Mouse (Mus musculus) lung, embryonic 14.5 days (tissue): ENCODE data around the gene Mical3. TPM values are rescaled to one million over a fixed set of nuclear protein-coding genes. Genes with fewer than 3 reads are reported as not detected.

ENCODE experiments used
- ATAC-seq: fragments of 200-750 bp; cut with Nextera tagmentation; 2 replicates; pipeline ENCODE4 v1.8.0; 2017; ENCODE audit warnings: mild to moderate bottlenecking, moderate TSS enrichment, moderate library complexity; ENCODE audit not compliant: insufficient read depth
- DNase-seq: peaks from one replicate; pipeline ENCODE4 v3.0.0-alpha.2; 2015
- H3K27ac ChIP-seq: fragments of 300-500 bp; sonication (generic); 2 replicates; pipeline ENCODE4 v1.5.1; 2014; ENCODE audit warnings: low read depth, mild to moderate bottlenecking, moderate library complexity
- H3K27me3 ChIP-seq: fragments of 300-500 bp; sonication (generic); 2 replicates; pipeline ENCODE4 v1.6.1; 2014; ENCODE audit warnings: low read length, control low read depth; ENCODE audit not compliant: insufficient read depth
- H3K36me3 ChIP-seq: fragments of 300-500 bp; sonication (generic); 2 replicates; pipeline ENCODE4 v1.6.1; 2014; ENCODE audit warnings: control low read depth; ENCODE audit not compliant: insufficient read depth
- H3K4me1 ChIP-seq: fragments of 300-500 bp; sonication (generic); 2 replicates; pipeline ENCODE4 v1.6.1; 2014; ENCODE audit warnings: antibody characterized with exemption, control low read depth; ENCODE audit not compliant: insufficient read depth
- H3K4me2 ChIP-seq: fragments of 300-500 bp; sonication (generic); 2 replicates; pipeline ENCODE4 v1.6.1; 2014; ENCODE audit warnings: mild to moderate bottlenecking
- H3K4me3 ChIP-seq: fragments of 300-500 bp; sonication (generic); 2 replicates; pipeline ENCODE4 v1.5.1; 2014; ENCODE audit warnings: low read depth, low read length
- H3K9ac ChIP-seq: fragments of 300-500 bp; sonication (generic); 2 replicates; pipeline ENCODE4 v1.6.1; 2014
- H3K9me3 ChIP-seq: fragments of 300-500 bp; sonication (generic); 2 replicates; pipeline ENCODE4 v1.6.1; 2016; ENCODE audit warnings: low read depth, low read length, control low read depth
- CTCF ChIP-seq: IDR thresholded peaks from 2 replicates; pipeline ENCODE4 v1.5.1; 2016; ENCODE audit warnings: antibody characterized with exemption, low read depth
- WGBS: fragments of 180-500 bp; shearing (Covaris S2); extraction: QIAGEN DNeasy Blood & Tissue Kit; methylation state at CpG from one replicate; pipeline ENCODE4 v1.1.7; 2014; 5-methylcytosine and 5-hydroxymethylcytosine counted together
- polyA plus RNA-seq: library from polyadenylated mRNA; unstranded; fragments of >200 nt; fragmentation: Nextera tagmentation; extraction: Ambion mirVana; gene quantifications from 2 replicates; pipeline ENCODE4 v1.2.1, GENCODE M21; 2014

The Mical3 gene
- polyA plus RNA-seq, 1 experiment from 2014 or later, result 27.0 TPM

- no peak for TF ChIP-seq CTCF
- Histone ChIP-seq H3K4me2 (no peak overlapping the region), H3K9ac (no peak overlapping the region), H3K9me3 (no peaks in the 10 kb centered on the region), H3K4me1 (no peaks in the 10 kb centered on the region), H3K36me3 (peaks cover 32% of the 10 kb centered on the region; the same call in 1 of the 2 replicates), H3K4me3 (no peak overlapping the region), H3K27me3 (no peaks in the 10 kb centered on the region), H3K27ac (no peak overlapping the region)
- WGBS, result 68% methylated on average over 8 of the region's 8 CpGs
- DNase-seq, result no peak
- no peak; the same call in 1 of the 2 replicates for ATAC-seq
Observed at GRCm38 (mm10) chr6:120970939-120971796, 159.6 kb downstream of the Mical3 start.

DNA sequence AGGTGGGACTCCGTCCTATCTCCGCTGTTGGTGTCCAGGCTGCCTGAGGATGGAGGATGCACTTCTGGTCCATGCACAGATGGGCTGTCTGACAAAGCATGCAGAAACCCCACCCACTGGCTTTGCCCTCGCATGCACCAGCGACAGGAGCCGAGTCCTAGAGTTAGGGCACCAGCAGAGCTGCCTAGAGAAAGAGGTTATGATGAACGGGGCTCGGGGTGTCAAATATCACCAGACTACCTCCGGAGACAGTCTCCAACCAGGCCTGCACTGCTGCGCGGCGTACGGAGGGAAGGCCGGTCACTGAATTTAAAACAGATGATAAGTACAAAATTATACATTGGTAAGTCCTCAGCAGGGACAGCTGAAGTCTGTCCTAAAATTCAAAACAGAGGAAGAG is 165.0 kb downstream of the Mical3 start:
- DNase-seq (no peak), ATAC-seq (no peak)
- H3K27ac ChIP-seq, result no peak overlapping the region

DNA sequence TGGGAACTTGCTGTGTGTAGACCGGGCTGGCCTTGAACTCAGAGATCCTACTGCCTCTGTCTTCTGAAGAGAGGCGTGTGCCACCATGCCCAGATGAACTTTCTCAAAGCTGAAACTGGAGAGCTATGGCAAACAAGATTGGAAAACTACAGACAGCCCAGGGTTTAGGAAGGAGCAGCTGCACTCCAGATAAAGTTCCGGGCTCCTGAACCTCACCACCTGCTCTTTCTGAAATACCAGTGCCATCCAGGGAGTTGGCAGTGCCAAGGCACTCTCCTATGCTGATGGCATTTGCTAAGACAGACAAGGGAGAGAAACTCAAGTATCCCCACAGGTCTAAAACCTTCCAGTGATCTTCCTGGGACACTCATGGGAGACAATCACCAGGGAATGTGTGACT is 166.6 kb downstream of the Mical3 start:
- TF ChIP-seq CTCF, result no peak
- no peak for DNase-seq
- Histone ChIP-seq H3K4me2 (no peak overlapping the region), H3K4me3 (no peak overlapping the region), H3K27ac (no peak overlapping the region), H3K4me1 (no peaks in the 10 kb centered on the region), H3K36me3 (peaks cover 43% of the 10 kb centered on the region), H3K9me3 (no peaks in the 10 kb centered on the region), H3K9ac (no peak overlapping the region), H3K27me3 (no peaks in the 10 kb centered on the region)
- 82% methylated on average over 3 of the region's 3 CpGs for WGBS
- no peak for ATAC-seq

More for the DNA sequence above, 165.0 kb downstream of the Mical3 start:
- no peak for TF ChIP-seq CTCF
- Histone ChIP-seq H3K4me2 (no peak overlapping the region), H3K4me1 (no peaks in the 10 kb centered on the region), H3K36me3 (peaks cover 42% of the 10 kb centered on the region), H3K9me3 (no peaks in the 10 kb centered on the region), H3K4me3 (no peak overlapping the region), H3K27me3 (no peaks in the 10 kb centered on the region), H3K9ac (no peak overlapping the region)
- 49% methylated on average over 13 of the region's 13 CpGs for WGBS

DNA sequence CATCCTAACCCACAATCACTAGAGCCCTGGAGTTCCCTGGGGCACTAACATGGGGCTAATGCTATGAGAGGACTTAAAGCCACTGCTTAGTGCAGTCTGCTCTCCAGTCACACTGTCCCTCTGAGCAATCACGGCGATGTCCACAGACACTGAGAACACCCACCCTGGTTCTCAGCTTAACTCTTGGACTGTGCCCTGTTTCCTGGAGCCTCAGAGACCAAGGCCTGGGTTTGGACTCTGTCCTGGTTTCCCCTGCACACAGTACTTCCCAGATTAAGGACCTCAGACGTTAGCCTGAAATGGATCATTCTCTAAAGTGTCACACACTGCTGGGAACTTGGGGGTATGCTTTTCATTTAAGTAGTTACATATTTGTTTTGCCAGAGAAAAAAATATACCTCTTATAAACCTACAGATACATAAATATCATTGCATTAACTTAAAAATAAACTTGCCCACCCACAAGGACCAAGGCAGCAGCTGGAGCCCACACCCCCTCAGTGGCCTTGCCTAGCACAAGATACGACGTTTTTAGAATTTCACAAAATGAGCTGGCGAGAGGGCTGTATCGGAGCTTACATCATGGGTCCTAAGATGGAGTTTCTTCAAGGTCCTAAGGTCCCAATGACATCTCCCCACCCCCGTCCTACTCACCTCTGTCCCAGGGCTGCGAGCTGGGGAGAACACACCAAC is 170.3 kb downstream of the Mical3 start:
- Histone ChIP-seq H3K4me2 (no peak overlapping the region), H3K4me3 (no peak overlapping the region), H3K27ac (no peak overlapping the region), H3K9ac (no peak overlapping the region), H3K4me1 (no peaks in the 10 kb centered on the region), H3K36me3 (peaks cover 63% of the 10 kb centered on the region), H3K27me3 (no peaks in the 10 kb centered on the region), H3K9me3 (no peaks in the 10 kb centered on the region)
- no peak for DNase-seq
- no peak for ATAC-seq
- no peak for TF ChIP-seq CTCF
- WGBS, result 83% methylated on average over 9 of the region's 9 CpGs

GRCm38 (mm10) chr6:120957331-120957730 is 173.5 kb downstream of the Mical3 start:
- TF ChIP-seq CTCF, result no peak
- Histone ChIP-seq H3K4me3 (no peak overlapping the region), H3K36me3 (peaks cover 78% of the 10 kb centered on the region), H3K27ac (no peak overlapping the region), H3K9ac (no peak overlapping the region), H3K4me1 (no peaks in the 10 kb centered on the region), H3K9me3 (no peaks in the 10 kb centered on the region), H3K4me2 (no peak overlapping the region), H3K27me3 (no peaks in the 10 kb centered on the region)
- WGBS, result 71% methylated on average over 4 of the region's 4 CpGs
- ATAC-seq (no peak), DNase-seq (no peak)

DNA sequence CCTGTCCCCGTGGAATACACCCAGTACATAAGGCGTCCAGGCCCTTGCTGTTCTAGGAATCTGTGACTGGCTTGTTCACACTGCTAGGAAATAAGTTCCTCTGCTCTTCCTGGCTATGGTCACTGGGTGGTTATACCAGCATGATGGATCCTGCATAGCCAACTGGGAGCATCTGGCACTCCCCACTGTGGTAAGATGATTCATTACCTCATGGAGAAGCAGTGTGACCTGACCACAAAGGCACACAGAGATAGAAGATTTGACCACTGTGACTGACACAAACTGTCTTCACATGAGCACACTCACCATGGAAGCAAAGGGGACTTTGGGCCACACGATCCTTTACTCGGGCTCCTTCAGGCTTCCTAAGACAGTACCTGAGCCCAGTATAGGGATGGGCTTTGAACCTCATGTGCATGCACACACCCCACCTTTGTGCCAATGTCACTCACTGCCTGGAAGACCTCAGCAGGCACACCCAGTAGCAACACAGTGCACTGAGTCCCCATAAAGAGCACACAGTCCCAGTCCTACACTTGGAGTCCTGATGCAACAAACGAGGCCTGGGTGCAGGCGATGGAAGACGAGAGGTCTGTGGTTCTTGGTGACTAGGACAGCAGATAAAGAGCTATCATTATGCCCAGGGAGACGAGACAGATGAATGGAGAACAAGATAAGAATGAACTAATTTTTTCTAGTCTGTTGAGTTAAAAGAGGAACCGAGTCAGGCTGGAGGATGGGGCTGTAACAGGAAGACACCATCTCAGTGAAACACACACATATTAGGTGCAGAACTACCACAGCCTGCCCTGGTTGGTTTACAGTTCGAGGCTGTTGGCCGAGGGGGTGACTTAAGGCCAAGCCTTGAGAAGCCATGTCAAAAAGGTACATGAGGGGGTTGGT is 174.3 kb downstream of the Mical3 start:
- Histone ChIP-seq H3K36me3 (peaks cover 79% of the 10 kb centered on the region), H3K27ac (no peak overlapping the region), H3K4me1 (no peaks in the 10 kb centered on the region), H3K27me3 (no peaks in the 10 kb centered on the region), H3K9me3 (no peaks in the 10 kb centered on the region), H3K4me2 (no peak overlapping the region), H3K9ac (no peak overlapping the region), H3K4me3 (no peak overlapping the region)
- no peak for ATAC-seq
- no peak for DNase-seq
- TF ChIP-seq CTCF, result no peak
- 78% methylated on average over 11 of the region's 11 CpGs for WGBS

DNA sequence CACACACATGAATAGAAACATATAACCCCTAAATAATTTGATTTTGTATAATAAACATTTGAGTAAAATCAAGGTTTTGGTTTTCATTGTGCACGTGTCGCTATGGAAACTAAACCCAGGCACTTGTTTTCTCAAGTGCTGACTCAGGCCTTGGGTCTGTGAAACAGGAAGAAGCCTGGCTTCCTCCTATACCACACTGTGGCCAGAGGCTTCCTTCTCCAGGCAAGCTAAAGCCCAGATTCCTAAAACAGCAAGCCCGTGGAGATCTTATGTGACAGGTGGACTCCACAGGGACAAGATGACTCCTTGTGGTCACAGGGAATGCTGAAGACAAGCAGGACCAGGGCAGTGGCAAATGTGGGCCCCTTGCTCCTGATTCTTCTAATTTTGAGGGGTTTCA is 175.6 kb downstream of the Mical3 start:
- no peaks in the 10 kb centered on the region for H3K9me3 ChIP-seq
- H3K27me3 ChIP-seq, result no peaks in the 10 kb centered on the region
- no peak overlapping the region for H3K27ac ChIP-seq
- no peak overlapping the region for H3K4me3 ChIP-seq
- no peak for TF ChIP-seq CTCF
- H3K4me1 ChIP-seq, result no peaks in the 10 kb centered on the region
- 63% methylated on average over 3 of the region's 3 CpGs for WGBS
- no peak overlapping the region for H3K9ac ChIP-seq
- no peak overlapping the region for H3K4me2 ChIP-seq
- ATAC-seq (no peak), DNase-seq (peak; percentile 29)
- H3K36me3 ChIP-seq, result peaks cover 74% of the 10 kb centered on the region
